In the genomic region with DNA sequence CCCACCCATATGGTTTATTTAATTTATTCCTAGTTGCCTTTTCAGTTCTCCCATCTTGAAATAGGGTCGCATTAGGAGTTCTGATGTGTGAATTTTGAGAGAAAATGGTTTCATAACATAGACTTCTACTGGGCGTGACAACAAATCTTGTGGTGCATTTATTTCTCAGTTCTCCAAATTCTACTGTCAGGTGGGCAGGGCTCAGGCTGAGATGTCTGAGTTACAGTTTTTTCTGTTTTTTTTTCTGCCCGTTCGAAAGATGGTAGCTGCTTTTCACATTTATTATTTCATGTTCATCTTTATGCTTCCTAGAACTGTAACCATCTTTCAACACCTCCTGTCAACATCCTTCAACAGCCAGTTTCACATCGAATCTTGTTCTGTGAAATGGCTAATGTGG, we compare ENCODE assay signal across 16 mouse cellular contexts.
"Had no signal": no experiment of that assay in that cellular context is flagged by ENCODE, and none has a peak within 500 bp of the region (broad histone marks: within the 10 kb centered on the region; RNA-seq: fewer than 3 reads in every experiment).

No protein-coding gene starts in this region.

- H3K4me1 ChIP-seq: limb, embryonic 12.5 days; liver, embryonic 13.5 days; lung, embryonic 15.5 days; midbrain, embryonic 12.5 days had no signal

- H3K9ac ChIP-seq: limb, embryonic 12.5 days; liver, embryonic 13.5 days; liver, postnatal 0 days; lung, embryonic 15.5 days; midbrain, embryonic 12.5 days had no signal

- H3K27ac ChIP-seq: layer of hippocampus, adult 2 months; limb, embryonic 12.5 days; liver, embryonic 13.5 days; lung, embryonic 15.5 days; midbrain, embryonic 12.5 days had no signal

- H3K4me3 ChIP-seq: layer of hippocampus, adult 2 months; limb, embryonic 12.5 days; liver, embryonic 13.5 days; lung, embryonic 15.5 days; midbrain, embryonic 12.5 days; myocyte had no signal

- DNase-seq: kidney, adult 8-10 months; kidney, postnatal 25 days; liver; liver, embryonic 13.5 days; liver, postnatal 0 days; lung, postnatal 14 days; right cerebral cortex, postnatal 14 days; thymus, adult 18-20 months; thymus, postnatal 25 days had no signal

- H3K9me3 ChIP-seq: limb, embryonic 12.5 days; liver, embryonic 13.5 days; lung, embryonic 15.5 days; midbrain, embryonic 12.5 days had no signal

- H3K27me3 ChIP-seq: limb, embryonic 12.5 days; liver, embryonic 13.5 days; lung, embryonic 15.5 days; midbrain, embryonic 12.5 days had no signal

- ATAC-seq: intestine, postnatal 0 days; liver, postnatal 0 days; midbrain, embryonic 16.5 days had no signal

- H3K36me3 ChIP-seq: limb, embryonic 12.5 days; liver, embryonic 13.5 days; lung, embryonic 15.5 days; midbrain, embryonic 12.5 days had no signal

- H3K4me2 ChIP-seq: limb, embryonic 12.5 days; liver, embryonic 13.5 days; lung, embryonic 15.5 days; midbrain, embryonic 12.5 days had no signal
